Mouse (Mus musculus) heart, adult 11 months (tissue): ENCODE results near the gene Clptm1l.

Source experiments
- DNase-seq: peaks from one replicate; pipeline ENCODE4 v3.0.0; 2022

Gene Clptm1l

GRCm38 (mm10) chr13:73603522-73604155 lies at the start of gene Clptm1l:
Gene Clptm1l, plus strand, starts transcription at chr13:73604006.
- peak; percentile 99 for DNase-seq

DNA sequence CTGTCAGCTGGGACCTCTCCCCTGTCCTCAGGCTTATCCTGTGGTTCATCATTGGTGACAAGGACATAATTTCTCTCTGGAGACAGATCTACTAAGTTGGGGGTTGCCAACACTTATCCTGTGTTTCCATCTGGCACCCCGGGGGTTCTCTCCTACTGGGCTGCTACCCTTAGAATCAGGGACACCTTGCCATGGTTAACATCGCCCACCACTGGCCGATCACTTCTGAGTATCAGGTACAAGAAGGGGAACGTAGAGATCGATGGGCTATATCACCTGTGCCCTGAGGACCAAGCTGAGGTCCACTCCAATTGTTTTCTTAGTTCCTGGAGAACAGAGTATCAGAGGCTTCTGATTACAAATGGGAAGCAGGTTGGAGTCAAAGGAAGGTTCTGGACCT lies 39.6 kb upstream of the Clptm1l start:
- DNase-seq, result peak; percentile 71

- DNase-seq, result no peak
Measured at GRCm38 (mm10) chr13:73575051-73575450, 28.8 kb upstream of the Clptm1l start.

DNA sequence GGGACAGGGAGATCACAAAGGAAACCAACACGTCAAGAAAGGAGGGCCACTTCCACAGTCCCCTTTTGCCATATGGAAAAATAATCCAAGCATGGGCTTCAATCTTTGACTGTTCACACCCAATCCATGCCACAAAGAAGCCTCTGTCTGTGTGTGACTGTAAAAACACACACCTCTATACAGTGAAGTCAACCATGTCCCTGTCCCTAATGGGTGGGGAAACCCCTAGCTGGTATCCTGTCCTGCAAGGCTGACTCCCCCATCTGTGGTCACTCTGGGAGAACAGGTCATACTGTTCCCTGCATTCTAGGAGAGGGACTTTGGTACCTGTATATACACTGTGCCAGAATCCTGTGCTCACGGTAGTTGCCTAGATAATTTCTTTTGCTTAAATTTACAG lies 26.5 kb upstream of the Clptm1l start:
- DNase-seq, result no peak

GRCm38 (mm10) chr13:73591488-73591887 lies 12.3 kb upstream of the Clptm1l start:
- no peak for DNase-seq

DNA sequence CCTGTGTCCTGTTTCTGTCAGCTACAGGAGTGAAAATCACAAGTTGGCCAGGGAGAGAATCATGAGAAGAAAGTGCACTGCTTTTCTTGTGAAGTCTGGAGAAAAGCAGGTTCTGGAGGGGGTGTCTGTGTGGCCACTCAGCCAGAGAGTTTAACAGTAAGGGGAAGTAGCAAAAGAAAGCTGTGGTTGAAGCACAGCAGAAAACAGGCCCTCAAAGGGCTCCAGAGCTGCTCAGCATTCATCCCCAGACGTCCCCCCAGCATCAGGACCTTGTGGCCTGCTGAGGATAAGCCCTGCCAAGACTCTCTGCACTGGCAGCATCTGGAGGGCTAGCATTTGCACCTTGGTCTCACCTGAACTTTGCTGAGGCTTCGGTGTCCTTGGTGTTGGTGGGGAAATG lies 11.3 kb upstream of the Clptm1l start:
- DNase-seq, result no peak

DNA sequence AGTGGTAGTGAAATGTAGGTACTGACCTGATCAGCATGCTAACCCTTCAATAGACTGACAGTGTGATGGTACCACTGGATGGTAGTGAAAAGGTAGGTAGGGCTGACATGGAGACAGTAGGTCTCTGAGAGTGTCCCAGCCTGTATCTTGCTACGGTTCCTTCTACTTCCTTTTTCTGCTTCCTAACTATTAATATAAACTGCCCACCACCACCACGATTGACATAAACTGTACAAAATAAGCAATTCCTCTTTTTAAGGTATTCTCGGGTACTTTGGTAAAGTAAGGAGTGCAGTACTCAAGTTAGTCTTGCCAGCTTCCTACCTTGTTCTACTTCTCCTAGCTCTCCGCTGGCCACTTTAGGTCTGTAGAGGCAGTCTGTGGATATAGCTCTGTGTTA lies 7.5 kb upstream of the Clptm1l start:
- no peak for DNase-seq

DNA sequence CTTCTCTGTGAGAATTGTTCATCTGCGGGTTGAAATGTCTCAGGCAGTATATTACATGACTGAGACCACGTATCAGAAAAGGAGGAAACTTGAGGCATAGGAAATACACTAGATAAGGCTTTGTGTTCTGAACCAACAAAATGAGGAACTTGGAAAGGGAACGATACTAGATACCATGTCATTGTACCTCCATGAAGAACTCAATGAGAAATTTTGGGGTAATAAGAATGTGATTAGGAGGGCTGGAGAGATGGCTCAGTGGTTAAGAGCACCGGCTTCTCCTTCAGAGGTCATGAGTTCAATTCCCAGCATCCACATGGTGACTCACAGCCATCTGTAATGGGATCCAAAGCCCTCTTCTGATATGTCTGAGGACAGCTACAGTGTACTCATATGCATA lies 3.6 kb upstream of the Clptm1l start:
- no peak for DNase-seq

GRCm38 (mm10) chr13:73603046-73603445 lies 760 bp upstream of the Clptm1l start:
- DNase-seq, result peak; percentile 87

DNA sequence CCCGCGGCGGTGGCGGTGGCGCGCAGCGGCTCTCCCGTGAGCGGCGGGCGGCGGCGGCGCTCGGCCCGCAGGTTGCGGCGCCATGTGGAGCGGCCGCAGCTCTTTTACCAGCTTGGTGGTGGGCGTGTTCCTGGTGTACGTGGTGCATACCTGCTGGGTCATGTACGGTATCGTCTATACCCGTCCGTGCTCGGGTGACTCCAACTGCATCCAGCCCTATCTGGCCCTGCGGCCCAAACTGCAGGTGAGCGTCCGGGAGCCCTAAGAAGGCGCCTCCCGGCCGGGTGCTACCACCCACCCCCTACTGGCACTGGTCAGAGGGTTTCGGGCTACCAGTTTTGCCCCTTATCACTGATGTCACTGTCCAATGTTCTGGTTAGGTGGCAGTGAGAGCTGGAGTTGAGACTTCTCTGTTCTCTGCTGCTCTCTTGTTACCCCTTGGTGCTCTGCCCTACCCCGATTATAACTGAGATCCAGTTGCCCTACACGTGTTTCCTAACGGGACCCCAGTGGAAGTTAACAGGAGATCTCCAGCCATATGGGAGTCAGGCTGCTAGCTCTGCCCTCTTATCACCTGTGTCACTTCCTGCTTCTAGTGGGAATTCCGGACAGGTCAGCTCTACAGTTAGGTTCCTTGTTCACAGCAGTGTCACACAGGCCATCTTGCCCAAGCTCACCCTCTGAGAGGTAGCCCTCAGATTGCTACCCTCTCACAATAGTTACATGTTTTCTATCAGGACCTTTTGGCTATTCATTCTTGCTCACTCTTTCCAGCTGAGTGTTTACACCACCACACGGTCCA lies 551 bp downstream of the Clptm1l start:
- DNase-seq, result no peak

- DNase-seq, result peak; percentile 94
Measured at GRCm38 (mm10) chr13:73618406-73618805, 14.6 kb downstream of the Clptm1l start.

DNA sequence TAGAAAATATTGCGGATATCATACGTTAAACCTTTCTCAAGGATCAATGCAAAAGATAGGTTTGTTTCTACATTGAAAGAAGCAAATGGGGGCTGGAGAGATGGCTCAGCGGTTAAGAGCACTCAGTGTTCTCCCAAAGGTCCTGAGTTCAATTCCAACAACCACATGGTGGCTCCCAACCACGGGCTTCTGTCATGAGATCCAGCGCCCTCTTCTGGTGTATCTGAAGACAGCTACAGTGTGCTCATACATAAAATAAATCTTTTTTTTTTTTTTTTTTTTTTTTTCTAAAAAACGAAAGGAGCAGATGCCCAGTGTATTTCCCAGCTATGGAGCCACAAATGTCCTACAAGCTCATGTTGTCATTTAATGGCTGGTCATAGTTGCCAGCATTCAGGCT lies 16.8 kb downstream of the Clptm1l start:
- DNase-seq, result no peak

GRCm38 (mm10) chr13:73626410-73626744 lies 22.6 kb downstream of the Clptm1l start:
- DNase-seq, result no peak

- DNase-seq, result peak; percentile 90
Measured at GRCm38 (mm10) chr13:73626745-73627549, 23.1 kb downstream of the Clptm1l start, which contains the start of gene Tert. Gene Tert, plus strand, starts transcription at chr13:73626911.

- DNase-seq, result no peak
Measured at GRCm38 (mm10) chr13:73628586-73629113, 24.8 kb downstream of the Clptm1l start.

DNA sequence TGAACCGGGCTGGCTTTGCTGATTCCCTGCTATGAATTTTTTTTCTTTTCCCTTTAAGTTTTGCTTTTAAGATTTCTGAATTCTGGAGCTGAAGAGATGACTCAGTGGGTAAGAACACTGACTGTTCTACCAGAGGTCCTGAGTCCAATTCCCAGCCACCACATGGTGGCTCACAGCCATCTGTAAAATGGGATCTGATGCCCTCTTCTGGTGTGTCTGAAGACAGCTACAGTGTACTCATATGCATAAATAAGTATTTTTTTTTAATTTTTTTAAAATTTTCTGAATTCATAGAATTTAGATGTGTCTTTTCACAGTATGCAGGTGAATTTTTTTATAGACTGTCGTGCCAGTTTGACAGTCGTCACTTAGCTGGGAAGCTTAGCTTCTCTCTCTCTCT lies 28.0 kb downstream of the Clptm1l start:
- DNase-seq, result no peak

DNA sequence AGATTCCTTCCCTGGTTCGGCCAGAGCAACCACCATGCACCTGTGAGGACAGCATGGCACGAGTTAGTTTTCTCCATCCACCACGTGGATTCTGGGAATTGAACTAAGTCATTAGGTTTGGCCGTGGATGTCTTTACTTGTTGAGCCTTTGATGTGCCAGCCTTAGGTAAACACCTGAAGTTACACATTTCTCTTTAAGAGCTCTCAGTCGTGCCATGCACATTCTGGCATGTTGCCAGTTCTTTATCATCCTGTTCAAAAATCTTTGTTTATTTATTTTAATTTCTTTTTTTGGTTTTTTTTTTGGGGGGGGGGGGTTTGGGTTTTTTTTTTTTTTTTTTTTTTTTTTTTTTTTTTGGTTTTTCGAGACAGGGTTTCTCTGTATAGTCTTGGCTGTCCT lies 34.0 kb downstream of the Clptm1l start:
- DNase-seq, result no peak

DNA sequence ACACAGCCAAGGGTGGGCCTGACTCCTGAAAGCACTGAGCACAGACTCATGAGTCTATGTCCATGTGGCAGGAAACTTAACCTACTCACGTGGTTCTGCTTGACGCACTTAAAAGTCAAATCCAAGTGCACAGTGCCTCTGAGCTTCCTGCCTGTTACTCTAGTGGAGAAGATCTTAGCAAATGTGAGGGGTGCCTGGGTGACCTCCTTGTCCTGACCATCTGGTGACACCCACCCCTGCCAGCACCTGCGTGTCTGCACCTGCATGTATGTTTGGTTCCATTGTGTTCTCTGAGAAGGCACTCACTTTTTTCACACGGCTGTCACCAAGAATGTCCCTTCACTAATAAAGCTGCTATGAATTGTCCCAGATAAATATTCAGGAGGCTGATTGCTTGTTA lies 37.5 kb downstream of the Clptm1l start:
- DNase-seq, result no peak

DNA sequence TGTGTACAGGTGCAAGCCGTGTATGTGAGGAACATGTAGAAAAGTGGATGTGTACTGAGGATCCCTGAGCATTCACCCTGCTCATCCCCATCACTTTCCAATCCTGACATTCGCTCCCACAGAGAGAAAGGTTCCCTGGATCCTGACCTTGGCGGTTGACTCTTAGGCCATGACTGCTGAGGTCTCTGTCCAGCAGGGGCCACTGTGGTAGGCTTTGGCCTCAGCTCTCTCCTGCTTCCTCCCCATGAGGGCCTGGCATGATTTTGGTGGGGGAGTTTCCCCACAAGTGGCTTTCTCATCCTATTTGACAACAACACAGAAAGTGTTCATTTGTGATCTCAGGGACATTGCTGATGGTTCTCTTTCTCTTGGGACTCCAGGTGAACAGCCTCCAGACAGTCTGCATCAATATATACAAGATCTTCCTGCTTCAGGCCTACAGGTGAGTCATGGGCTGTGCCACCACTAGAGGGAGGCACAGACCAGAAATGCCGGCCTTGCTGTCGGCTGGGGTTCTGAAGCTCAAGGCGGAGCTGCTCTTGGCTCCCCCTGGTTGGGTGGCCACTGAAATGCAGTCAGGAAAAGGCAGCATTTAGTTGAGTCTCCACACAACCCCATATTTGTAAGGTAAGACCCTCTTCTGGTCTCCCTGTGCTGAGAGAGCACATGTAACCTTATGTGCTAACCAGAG lies 42.7 kb downstream of the Clptm1l start:
- DNase-seq, result no peak

DNA sequence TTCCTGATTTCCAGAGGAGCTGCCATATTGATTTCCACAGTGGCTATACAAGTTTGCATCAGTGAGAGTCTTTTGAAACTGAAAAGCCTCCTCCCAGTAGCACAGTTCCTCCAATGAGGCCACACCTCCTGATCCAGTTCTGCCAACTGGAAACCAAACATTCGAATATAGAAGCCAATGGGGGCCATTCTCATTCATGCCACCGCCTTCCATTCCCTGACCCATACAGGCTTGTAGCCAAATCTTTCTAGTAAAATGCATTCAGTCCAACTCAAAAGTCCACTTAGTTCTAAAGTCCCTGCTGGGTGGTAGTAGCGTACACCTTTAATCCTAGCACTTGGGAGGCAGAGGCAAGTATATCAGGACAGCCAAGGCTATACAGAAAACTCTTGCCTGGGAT lies 49.5 kb downstream of the Clptm1l start:
- DNase-seq, result no peak

GRCm38 (mm10) chr13:73654976-73655375 lies 51.2 kb downstream of the Clptm1l start:
- no peak for DNase-seq

GRCm38 (mm10) chr13:73658953-73659352 lies 55.1 kb downstream of the Clptm1l start:
- no peak for DNase-seq

- no peak for DNase-seq
Measured at GRCm38 (mm10) chr13:73660163-73660695, 56.4 kb downstream of the Clptm1l start.
